Mouse (Mus musculus) limb, embryonic 13.5 days (tissue): ENCODE data around the gene Palld. TPM values are rescaled to one million over a fixed set of nuclear protein-coding genes. Genes with fewer than 3 reads are reported as not detected.
A peak's percentile ranks its signal among the peaks of the same experiment; 100 is the strongest.

ENCODE experiments used
- ATAC-seq: fragments of 200-750 bp; cut with Nextera tagmentation; 2 replicates; pipeline ENCODE4 v1.8.0; 2017; ENCODE audit warnings: low read depth, moderate number of reproducible peaks, moderate TSS enrichment; ENCODE audit not compliant: low FRiP score
- H3K27ac ChIP-seq: fragments of 300-500 bp; sonication (generic); 2 replicates; pipeline ENCODE4 v1.5.1; 2015; ENCODE audit warnings: inconsistent platforms, mild to moderate bottlenecking, moderate library complexity
- H3K27me3 ChIP-seq: fragments of 300-500 bp; sonication (generic); 2 replicates; pipeline ENCODE4 v1.6.1; 2015; ENCODE audit warnings: mild to moderate bottlenecking, inconsistent platforms
- H3K36me3 ChIP-seq: fragments of 300-500 bp; sonication (generic); 2 replicates; pipeline ENCODE4 v1.6.1; 2015; ENCODE audit warnings: inconsistent platforms, mild to moderate bottlenecking, moderate library complexity
- H3K4me1 ChIP-seq: fragments of 300-500 bp; sonication (generic); 2 replicates; pipeline ENCODE4 v1.6.1; 2015; ENCODE audit warnings: inconsistent platforms
- H3K4me2 ChIP-seq: fragments of 300-500 bp; sonication (generic); replicated peaks from 2 replicates; pipeline ENCODE4 v1.6.1; 2015; ENCODE audit warnings: inconsistent platforms, mild to moderate bottlenecking, moderate library complexity
- H3K4me3 ChIP-seq: fragments of 300-500 bp; sonication (generic); 2 replicates; pipeline ENCODE4 v1.5.1; 2015; ENCODE audit warnings: moderate library complexity, mild to moderate bottlenecking, inconsistent platforms
- H3K9ac ChIP-seq: fragments of 300-500 bp; sonication (generic); 2 replicates; pipeline ENCODE4 v1.6.1; 2015; ENCODE audit warnings: mild to moderate bottlenecking, inconsistent platforms
- H3K9me3 ChIP-seq: fragments of 300-500 bp; sonication (generic); 2 replicates; pipeline ENCODE4 v1.6.1; 2016; ENCODE audit warnings: inconsistent platforms
- WGBS: fragments of 180-500 bp; shearing (Covaris S2); methylation state at CpG from one replicate; pipeline ENCODE4 v1.1.7; 2015; 5-methylcytosine and 5-hydroxymethylcytosine counted together
- polyA plus RNA-seq: library from polyadenylated mRNA; unstranded; fragments of >200 nt; fragmentation: Nextera tagmentation; extraction: Ambion mirVana; gene quantifications from 2 replicates; pipeline ENCODE4 v1.2.1, GENCODE M21; 2015

Palld gene
- polyA plus RNA-seq, 1 experiment from 2014 or later, result 116 TPM

DNA sequence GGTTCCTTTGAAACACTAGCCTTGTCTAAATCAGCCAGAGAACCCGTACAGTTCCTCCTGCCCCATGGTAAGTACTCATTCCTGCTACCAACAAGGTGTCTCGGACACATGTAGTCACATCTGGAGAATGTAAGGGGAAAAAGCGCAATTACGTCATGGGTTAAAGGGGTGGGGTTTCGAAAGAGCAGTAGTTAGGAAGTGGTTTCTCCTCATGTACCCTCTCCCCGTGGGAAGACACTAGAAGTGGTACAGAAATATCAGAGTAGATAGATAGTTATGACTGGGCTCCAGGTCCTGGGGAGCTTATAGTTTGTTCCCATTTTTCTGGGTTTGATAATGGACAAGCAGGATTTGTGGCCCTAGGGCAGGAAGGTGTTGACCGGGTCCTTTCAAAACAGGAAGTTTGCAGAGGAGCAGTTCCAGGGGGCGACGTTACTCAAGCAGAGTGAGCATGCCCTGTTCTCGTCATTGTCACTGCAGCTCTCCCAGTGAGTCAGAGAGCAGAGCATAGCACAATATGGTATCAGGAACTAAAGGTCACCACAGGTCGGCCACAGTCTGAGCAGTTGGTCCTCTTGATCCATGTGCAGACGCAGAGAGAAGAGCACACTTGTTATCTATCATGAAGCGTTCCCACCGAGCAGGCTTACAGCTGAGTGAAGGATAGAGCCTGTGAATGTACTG lies 384.8 kb downstream of the Palld start:
- Histone ChIP-seq H3K9me3 (no peaks in the 10 kb centered on the region), H3K36me3 (peaks cover 70% of the 10 kb centered on the region), H3K27me3 (no peaks in the 10 kb centered on the region), H3K9ac (no peak overlapping the region), H3K4me2 (no peak overlapping the region), H3K4me3 (no peak overlapping the region), H3K4me1 (peaks cover 4% of the 10 kb centered on the region; the same call in 1 of the 2 replicates), H3K27ac (no peak overlapping the region)
- ATAC-seq, result no peak
- 77% methylated on average over 14 of the region's 14 CpGs for WGBS

DNA sequence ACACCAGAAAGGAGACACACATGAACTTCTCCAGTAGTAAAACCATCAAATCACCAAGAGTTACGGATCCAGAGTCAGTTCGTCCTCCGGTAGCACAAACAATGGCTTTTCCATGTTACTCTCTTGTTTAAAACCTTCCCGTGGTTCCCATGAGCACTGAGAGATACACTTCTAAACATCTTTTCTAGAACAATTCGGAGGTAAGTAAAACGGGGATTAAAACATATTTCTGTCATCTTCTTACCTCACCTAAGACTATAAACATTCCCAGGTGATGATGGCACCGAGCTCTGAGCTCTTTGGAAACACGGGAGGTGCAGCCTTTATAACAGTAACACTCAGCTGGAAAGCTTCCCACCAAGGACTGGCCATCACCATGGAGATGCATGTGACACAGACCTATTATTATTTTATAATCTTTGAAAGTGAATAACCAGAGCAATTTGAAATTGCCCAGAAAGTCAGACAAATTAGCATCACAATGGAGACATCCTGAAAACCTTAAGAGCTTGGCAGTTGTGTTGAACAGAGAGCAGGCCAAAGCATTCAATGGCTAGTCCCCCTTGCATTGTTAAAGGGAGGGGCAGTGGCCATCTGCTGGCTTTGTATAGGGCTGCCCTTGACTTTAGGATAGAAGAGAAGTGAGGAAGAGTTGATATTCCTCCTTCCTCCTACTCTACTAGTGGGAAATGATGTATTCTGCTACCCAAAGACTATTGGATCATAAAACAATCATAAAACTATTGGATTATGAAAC lies 385.6 kb downstream of the Palld start:
- 85% methylated on average over 8 of the region's 8 CpGs for WGBS
- Histone ChIP-seq H3K4me2 (no peak overlapping the region), H3K36me3 (peaks cover 70% of the 10 kb centered on the region), H3K27me3 (no peaks in the 10 kb centered on the region), H3K9ac (no peak overlapping the region), H3K9me3 (no peaks in the 10 kb centered on the region), H3K4me3 (no peak overlapping the region), H3K27ac (no peak overlapping the region), H3K4me1 (peaks cover 4% of the 10 kb centered on the region; the same call in 1 of the 2 replicates)
- no peak for ATAC-seq

DNA sequence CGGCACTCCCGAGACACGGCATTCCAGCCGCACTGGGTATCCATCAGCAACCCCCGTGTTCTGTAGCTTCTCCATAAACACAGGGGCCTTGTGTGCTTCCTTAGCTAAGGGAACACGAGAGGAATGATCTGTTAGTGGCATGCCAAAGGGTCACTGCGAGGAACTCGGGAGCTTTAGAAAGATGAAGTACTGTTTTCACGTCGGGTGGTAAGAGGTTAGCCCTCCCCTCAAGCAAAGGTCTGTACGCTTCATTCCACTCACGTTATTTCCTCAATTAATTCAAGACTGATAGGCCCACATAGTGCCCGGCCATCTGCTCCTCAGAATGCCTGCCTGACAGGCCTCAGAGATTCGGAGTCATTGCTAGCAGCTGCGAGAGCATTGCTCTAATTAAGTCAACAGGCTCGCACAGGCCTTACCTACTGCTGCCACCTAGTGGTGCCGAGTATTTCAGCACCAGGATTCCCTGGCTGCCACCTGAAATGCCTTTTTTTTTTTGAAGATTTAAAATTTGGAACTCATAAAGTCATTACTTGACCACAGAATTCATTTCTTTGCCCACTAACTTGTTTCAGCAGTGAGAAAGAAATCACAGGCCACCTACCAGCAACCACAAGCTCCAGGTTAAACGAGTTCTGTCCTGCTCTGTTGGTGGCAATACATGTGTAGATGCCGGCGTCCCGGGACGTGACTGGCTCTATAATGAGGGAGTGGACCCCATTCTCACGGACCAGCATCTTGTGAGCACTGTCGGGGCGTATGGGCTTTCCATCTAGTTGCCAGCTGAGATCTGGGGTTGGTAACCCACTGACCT lies 386.4 kb downstream of the Palld start:
- H3K36me3 ChIP-seq, result peaks cover 69% of the 10 kb centered on the region
- H3K9ac ChIP-seq, result no peak overlapping the region
- no peak overlapping the region for H3K4me2 ChIP-seq
- H3K4me1 ChIP-seq, result peaks cover 4% of the 10 kb centered on the region; the same call in 1 of the 2 replicates
- no peaks in the 10 kb centered on the region for H3K27me3 ChIP-seq
- H3K27ac ChIP-seq, result no peak overlapping the region
- H3K4me3 ChIP-seq, result no peak overlapping the region
- WGBS, result 48% methylated on average over 25 of the region's 25 CpGs
- peak; percentile 53; the same call in 1 of the 2 replicates for ATAC-seq
- H3K9me3 ChIP-seq, result no peaks in the 10 kb centered on the region

DNA sequence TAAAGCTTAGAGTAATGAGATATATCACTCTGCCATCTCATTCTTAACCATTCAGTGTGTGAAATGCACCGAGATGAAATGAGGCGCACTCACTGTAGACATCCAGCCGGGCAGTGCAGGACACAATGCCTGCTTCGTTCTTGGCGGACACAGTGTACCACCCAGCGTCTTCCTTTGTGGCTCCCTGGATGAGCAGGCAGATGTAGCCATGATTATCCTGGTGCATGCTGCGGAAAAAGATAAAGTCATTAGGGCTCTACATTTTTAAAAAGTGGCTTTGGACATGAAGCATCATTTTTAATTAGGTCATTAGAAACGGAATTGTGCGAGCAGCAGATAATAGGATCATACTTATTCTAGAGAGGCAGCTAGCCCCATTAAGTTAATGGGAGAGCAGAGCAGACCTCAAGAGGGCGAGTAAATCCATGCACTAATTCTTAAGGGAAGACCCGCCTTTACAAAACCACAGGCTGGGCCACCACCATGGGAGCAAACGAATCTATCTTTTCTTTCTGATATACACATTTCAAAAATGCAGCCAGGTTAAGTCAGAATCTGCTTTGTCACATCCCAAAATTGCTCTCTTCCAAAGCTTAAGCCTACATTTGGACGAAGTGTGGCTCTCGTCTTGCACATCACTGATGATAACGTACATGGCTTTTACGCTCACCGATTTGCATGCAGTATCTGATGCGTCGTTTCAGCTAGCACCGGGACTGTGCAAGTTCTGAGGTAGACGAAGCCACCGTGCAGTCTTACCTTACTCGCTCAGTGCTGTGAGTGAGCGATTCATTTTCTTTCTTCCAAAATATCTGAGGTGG lies 387.2 kb downstream of the Palld start:
- Histone ChIP-seq H3K9ac (no peak overlapping the region), H3K4me1 (peaks cover 4% of the 10 kb centered on the region; the same call in 1 of the 2 replicates), H3K9me3 (no peaks in the 10 kb centered on the region), H3K27ac (no peak overlapping the region; the same call in 1 of the 2 replicates), H3K4me3 (no peak overlapping the region), H3K36me3 (peaks cover 70% of the 10 kb centered on the region), H3K4me2 (no peak overlapping the region), H3K27me3 (no peaks in the 10 kb centered on the region)
- ATAC-seq, result no peak
- 92% methylated on average over 24 of the region's 24 CpGs for WGBS

DNA sequence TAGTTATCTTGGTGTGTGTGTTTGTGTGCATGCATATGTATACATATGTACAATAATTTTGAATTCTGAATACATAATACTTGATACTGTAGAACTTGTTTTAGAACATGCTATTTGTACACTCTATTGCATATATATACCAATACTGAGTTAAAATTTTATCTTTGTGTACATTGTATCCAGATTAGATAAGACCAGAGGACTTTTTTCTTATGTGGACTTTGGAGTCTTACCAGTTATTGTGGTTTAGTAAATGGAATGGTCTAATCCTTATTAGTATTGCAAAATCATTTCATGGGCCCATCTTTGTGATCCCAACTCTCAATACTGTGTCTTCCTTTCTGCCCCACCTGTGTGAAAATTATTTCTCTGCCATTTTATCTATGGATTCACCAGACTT lies 400.2 kb downstream of the Palld start:
- no peak overlapping the region for H3K27ac ChIP-seq
- ATAC-seq, result no peak
- H3K4me1 ChIP-seq, result peaks cover 3% of the 10 kb centered on the region; the same call in 1 of the 2 replicates
- no peak overlapping the region for H3K9ac ChIP-seq
- H3K36me3 ChIP-seq, result peaks cover 7% of the 10 kb centered on the region
- no peaks in the 10 kb centered on the region for H3K9me3 ChIP-seq
- no peak overlapping the region for H3K4me3 ChIP-seq
- no peaks in the 10 kb centered on the region for H3K27me3 ChIP-seq
- H3K4me2 ChIP-seq, result no peak overlapping the region

DNA sequence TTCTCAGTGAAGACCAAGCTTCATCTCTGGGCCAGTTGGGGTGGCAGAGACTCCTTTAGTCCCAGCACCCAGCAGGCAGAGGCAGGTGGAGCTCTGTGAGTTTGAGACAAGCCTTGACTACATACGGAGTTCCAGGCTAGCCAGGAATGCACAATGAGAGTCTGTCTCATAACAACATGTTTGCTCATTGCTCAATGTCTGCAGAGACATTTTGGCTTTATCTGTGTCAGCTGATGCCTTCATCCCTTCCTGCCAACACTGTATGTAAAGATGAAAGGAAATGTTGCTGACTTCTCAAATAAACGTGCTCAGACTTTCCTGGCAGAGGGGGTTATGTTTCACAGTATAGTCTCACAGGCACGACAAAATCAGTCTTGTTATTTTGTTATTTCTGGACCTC lies 401.6 kb downstream of the Palld start:
- Histone ChIP-seq H3K4me2 (no peak overlapping the region), H3K9me3 (no peaks in the 10 kb centered on the region), H3K4me1 (peaks cover 3% of the 10 kb centered on the region; the same call in 1 of the 2 replicates), H3K27ac (no peak overlapping the region), H3K36me3 (peaks cover 13% of the 10 kb centered on the region), H3K9ac (no peak overlapping the region), H3K27me3 (no peaks in the 10 kb centered on the region), H3K4me3 (no peak overlapping the region)
- no peak for ATAC-seq
- 50% methylated on average over 3 of the region's 3 CpGs for WGBS

DNA sequence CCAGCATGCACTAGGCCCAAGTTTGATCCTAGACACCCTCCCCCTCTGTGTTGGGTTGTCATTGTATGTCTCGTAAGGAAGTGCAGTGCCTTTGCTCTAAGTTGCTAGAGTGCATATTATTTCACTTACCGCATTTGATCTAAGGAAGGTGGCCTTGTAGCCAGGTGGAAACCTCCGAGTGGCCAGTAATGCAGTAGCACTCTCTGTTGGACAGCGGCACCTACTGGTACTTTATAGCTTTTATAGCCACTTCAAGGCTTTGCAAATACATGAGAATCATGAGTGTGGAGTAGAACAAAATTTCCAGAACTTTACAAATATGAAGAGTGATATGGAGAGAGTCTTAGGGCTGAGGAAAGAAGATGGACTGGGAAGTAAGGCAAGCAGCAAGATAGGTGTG lies 403.5 kb downstream of the Palld start:
- H3K27ac ChIP-seq, result no peak overlapping the region
- H3K27me3 ChIP-seq, result no peaks in the 10 kb centered on the region
- 53% methylated on average over 4 of the region's 4 CpGs for WGBS
- H3K4me2 ChIP-seq, result no peak overlapping the region
- no peak overlapping the region for H3K9ac ChIP-seq
- H3K9me3 ChIP-seq, result no peaks in the 10 kb centered on the region
- H3K36me3 ChIP-seq, result peaks cover 19% of the 10 kb centered on the region
- ATAC-seq, result no peak
- H3K4me1 ChIP-seq, result peaks cover 3% of the 10 kb centered on the region; the same call in 1 of the 2 replicates
- no peak overlapping the region for H3K4me3 ChIP-seq

DNA sequence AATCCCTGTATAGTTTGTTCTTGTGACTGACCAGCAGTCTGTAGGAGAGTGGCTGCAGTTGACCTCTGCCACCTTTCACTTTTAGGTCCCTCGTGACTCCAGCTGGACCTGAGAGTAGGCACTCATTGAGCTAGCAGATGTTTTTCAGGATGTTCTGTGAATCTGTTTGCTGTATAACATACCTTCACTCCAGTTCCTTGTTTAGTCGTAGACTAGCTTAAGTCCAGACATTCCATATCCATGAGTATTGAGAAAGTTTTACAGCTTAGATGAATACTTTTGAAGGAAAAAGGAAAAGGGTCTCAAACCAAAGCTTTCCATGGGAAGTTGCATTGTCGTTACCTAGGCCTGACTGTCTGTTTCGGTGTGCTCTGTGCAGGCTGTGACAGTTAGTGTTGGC lies 405.4 kb downstream of the Palld start:
- ATAC-seq, result no peak
- peaks cover 3% of the 10 kb centered on the region; the same call in 1 of the 2 replicates for H3K4me1 ChIP-seq
- WGBS, result 88% methylated on average over 4 of the region's 4 CpGs
- H3K27ac ChIP-seq, result no peak overlapping the region
- no peaks in the 10 kb centered on the region for H3K9me3 ChIP-seq
- H3K27me3 ChIP-seq, result no peaks in the 10 kb centered on the region
- H3K4me3 ChIP-seq, result no peak overlapping the region
- peaks cover 24% of the 10 kb centered on the region for H3K36me3 ChIP-seq
- H3K4me2 ChIP-seq, result no peak overlapping the region
- no peak overlapping the region for H3K9ac ChIP-seq

DNA sequence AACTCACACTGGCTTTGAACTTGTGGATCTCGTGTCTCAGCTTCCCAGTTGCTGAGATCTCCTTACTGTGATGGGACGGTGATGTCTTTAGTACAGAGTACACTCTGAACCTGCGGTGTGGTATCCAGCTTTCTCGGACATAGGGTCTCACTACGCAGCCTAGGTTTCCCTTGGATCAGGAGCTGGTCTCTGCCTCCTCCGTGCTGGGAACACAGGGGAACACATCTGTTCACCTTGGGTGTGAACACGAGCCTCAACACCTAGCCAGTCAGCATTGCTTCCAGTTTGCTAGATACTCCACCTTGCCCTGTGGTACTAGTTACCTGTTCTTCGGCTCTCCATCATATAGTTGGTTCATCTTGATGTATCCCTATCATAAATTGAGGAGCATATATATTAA lies 413.9 kb downstream of the Palld start:
- no peak for ATAC-seq
- Histone ChIP-seq H3K36me3 (peaks cover 10% of the 10 kb centered on the region; the same call in 1 of the 2 replicates), H3K4me3 (peak overlapping the region; percentile 60), H3K27ac (no peak overlapping the region), H3K4me1 (peaks cover 7% of the 10 kb centered on the region), H3K27me3 (no peaks in the 10 kb centered on the region), H3K9ac (no peak overlapping the region), H3K4me2 (peak overlapping the region; percentile 75), H3K9me3 (no peaks in the 10 kb centered on the region)
- 94% methylated on average over 8 of the region's 8 CpGs for WGBS

DNA sequence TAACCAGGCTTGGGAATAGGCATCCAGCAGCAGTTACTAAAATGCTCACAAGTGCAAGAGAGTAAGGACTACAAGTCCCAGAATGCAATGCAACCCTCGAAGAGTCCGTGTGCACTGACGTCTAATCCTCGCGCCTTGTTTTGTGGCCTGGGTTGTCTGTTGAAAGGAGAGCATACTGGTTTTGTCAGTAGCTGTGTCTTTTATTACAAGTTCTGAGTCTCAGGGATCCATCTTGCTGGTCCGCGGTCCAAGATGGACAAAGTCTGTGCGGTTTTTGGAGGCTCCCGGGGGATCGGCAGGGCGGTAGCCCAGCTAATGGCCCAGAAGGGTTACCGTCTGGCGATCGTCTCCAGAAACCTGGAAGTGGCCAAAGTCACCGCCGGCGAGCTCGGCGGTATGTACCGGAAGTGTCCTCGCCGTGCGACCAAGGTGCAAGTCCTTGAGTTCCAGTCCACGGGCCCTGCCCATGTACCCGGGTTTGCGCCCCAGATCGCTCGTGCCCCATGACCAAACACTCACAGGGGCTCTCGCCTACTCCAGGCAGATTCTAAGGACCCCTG lies 414.8 kb downstream of the Palld start, which contains the start of gene Cbr4:
Gene Cbr4 (plus strand): TSS at position 138 of the 560 bp plus-strand sequence.
- H3K27me3 ChIP-seq, result no peaks in the 10 kb centered on the region
- peak; percentile 95 for ATAC-seq
- H3K27ac ChIP-seq, result peak within 1 kb of the TSS; percentile 93
- H3K9me3 ChIP-seq, result no peaks in the 10 kb centered on the region
- peak within 1 kb of the TSS; percentile 75 for H3K4me2 ChIP-seq
- peaks cover 7% of the 10 kb centered on the region for H3K4me1 ChIP-seq
- H3K9ac ChIP-seq, result peak within 1 kb of the TSS; percentile 77
- H3K4me3 ChIP-seq, result peak within 1 kb of the TSS; percentile 60
- H3K36me3 ChIP-seq, result peaks cover 6% of the 10 kb centered on the region; the same call in 1 of the 2 replicates
- 2% methylated on average over 29 of the region's 29 CpGs for WGBS
